Mouse (Mus musculus) liver, embryonic 12.5 days (tissue): Measurements from ENCODE around the gene Gpc5. TPM values are rescaled to one million over a fixed set of nuclear protein-coding genes. Genes with fewer than 3 reads are reported as not detected.

Experiments
- ATAC-seq: fragments of 200-750 bp; cut with Nextera tagmentation; 2 replicates; pipeline ENCODE4 v1.8.0; 2017; ENCODE audit warnings: moderate number of reproducible peaks, mild to moderate bottlenecking, moderate library complexity
- H3K27ac ChIP-seq: fragments of 300-500 bp; sonication (generic); 2 replicates; pipeline ENCODE4 v1.5.1; 2016; ENCODE audit warnings: mild to moderate bottlenecking
- H3K27me3 ChIP-seq: fragments of 300-500 bp; sonication (generic); replicated peaks from 2 replicates; pipeline ENCODE4 v1.6.1; 2016; ENCODE audit warnings: mild to moderate bottlenecking, moderate library complexity
- H3K36me3 ChIP-seq: fragments of 300-500 bp; sonication (generic); 2 replicates; pipeline ENCODE4 v1.6.1; 2016; ENCODE audit warnings: mild to moderate bottlenecking, moderate library complexity
- H3K4me1 ChIP-seq: fragments of 300-500 bp; sonication (generic); 2 replicates; pipeline ENCODE4 v1.6.1; 2016
- H3K4me2 ChIP-seq: fragments of 300-500 bp; sonication (generic); 2 replicates; pipeline ENCODE4 v1.6.1; 2016; ENCODE audit warnings: mild to moderate bottlenecking, moderate library complexity
- H3K4me3 ChIP-seq: fragments of 300-500 bp; sonication (generic); 2 replicates; pipeline ENCODE4 v1.5.1; 2016; ENCODE audit warnings: mild to moderate bottlenecking, moderate library complexity
- H3K9ac ChIP-seq: fragments of 300-500 bp; sonication (generic); 2 replicates; pipeline ENCODE4 v1.6.1; 2016; ENCODE audit warnings: mild to moderate bottlenecking, moderate library complexity
- H3K9me3 ChIP-seq: fragments of 300-500 bp; sonication (generic); replicated peaks from 2 replicates; pipeline ENCODE4 v1.6.1; 2016; ENCODE audit warnings: mild to moderate bottlenecking, moderate library complexity
- WGBS: fragments of 180-500 bp; shearing (Covaris S2); methylation state at CpG from one replicate; pipeline ENCODE4 v1.1.7; 2016; ENCODE audit not compliant: insufficient replicate concordance; 5-methylcytosine and 5-hydroxymethylcytosine counted together
- polyA plus RNA-seq: library from polyadenylated mRNA; unstranded; fragments of >200 nt; fragmentation: Nextera tagmentation; extraction: Ambion mirVana; gene quantifications from 2 replicates; pipeline ENCODE4 v1.2.1, GENCODE M21; 2016

Gpc5 gene
- polyA plus RNA-seq, 1 experiment from 2014 or later, result not detected

DNA sequence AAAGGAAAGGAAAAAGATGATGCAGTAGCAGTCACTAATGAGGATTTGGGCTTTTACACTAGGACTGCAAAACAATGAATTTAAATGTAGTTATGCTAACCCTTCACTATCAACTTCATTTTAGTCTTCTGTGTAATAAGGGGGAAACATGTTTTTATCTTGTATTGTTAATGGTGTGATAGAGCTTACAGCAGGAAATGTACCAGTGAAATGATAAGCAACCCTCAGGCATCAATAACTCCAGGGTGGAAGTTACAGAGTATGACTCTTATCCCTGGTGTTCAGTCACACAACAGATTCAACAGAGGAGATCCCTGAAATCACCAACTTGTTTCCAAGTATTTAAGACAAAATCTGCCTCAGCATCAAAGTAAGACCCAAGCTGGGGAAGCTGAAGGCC, 1120.0 kb downstream of the Gpc5 start:
- Histone ChIP-seq H3K9ac (no peak overlapping the region), H3K4me1 (no peaks in the 10 kb centered on the region), H3K4me3 (no peak overlapping the region), H3K27me3 (no peaks in the 10 kb centered on the region), H3K27ac (no peak overlapping the region), H3K9me3 (no peaks in the 10 kb centered on the region), H3K4me2 (no peak overlapping the region), H3K36me3 (no peaks in the 10 kb centered on the region)
- ATAC-seq, result no peak

- Histone ChIP-seq H3K27me3 (no peaks in the 10 kb centered on the region), H3K4me2 (no peak overlapping the region), H3K4me3 (no peak overlapping the region), H3K9ac (no peak overlapping the region), H3K9me3 (no peaks in the 10 kb centered on the region), H3K27ac (no peak overlapping the region), H3K4me1 (no peaks in the 10 kb centered on the region), H3K36me3 (no peaks in the 10 kb centered on the region)
- 90% methylated on average over 1 of the region's 1 CpGs for WGBS
- no peak for ATAC-seq
These were observed 1166.1 kb downstream of the Gpc5 start for GRCm38 (mm10) chr14:116258126-116258525.

DNA sequence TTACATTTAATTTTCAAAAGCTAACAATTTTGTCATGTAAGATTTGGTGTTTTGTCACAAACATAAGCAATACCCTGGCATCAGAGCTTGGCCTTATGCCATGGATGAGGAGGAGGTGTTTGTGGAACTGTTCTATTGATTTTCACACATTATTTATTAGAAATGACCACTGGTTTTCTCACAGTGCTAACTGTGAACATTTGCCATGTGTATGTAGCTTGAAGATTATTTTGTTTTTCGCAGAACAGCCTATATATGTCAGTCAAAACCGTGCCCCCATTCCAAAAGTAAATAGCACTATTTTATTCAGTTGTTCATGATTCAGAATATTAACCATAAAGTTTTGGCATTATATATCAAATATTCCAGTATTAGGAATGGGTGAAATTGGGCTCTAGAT, 1216.5 kb downstream of the Gpc5 start:
- ATAC-seq, result no peak
- 61% methylated on average over 2 of the region's 2 CpGs for WGBS
- no peak overlapping the region for H3K4me2 ChIP-seq
- H3K4me1 ChIP-seq, result no peaks in the 10 kb centered on the region
- no peak overlapping the region for H3K27ac ChIP-seq
- H3K4me3 ChIP-seq, result no peak overlapping the region
- H3K9me3 ChIP-seq, result no peaks in the 10 kb centered on the region
- no peak overlapping the region for H3K9ac ChIP-seq
- no peaks in the 10 kb centered on the region for H3K27me3 ChIP-seq
- no peaks in the 10 kb centered on the region for H3K36me3 ChIP-seq

DNA sequence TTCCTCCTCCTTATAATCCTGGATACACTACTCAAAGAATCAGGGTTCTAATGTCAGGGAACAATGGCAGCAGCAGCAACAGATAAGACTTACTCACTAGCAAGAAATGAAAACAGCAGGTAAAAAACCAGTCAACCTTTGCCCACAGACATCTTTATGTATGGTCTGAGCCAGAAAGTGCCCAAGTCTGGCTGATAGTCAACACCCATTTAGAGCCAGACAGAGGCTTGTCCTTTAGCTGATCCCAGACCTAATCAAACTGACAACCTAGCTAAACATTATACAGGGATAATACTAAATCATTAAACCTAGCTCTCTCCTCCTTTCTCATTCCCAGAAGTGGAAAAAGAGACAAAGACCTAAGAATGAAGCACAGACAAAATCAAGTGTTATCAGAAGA, 1225.5 kb downstream of the Gpc5 start:
- no peak for ATAC-seq

DNA sequence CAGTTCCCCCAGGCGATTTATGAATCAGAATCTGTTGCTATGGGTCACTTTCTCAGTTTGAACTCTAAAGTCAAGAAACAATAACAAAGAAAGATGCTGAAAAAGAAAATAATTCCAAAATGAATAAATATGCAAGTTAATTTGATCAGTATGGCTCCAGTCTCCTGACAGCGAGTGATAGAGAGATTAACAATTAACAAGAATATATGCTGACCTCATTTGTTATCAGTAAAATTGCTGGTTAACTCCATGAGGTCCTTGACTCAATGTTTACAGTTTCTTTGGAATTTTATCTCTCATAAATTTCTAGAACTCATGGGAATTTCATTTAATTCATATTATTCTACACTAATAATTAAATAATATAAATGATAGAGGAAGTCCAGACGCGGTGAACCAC, 1244.2 kb downstream of the Gpc5 start:
- H3K27ac ChIP-seq, result no peak overlapping the region
- no peaks in the 10 kb centered on the region for H3K27me3 ChIP-seq
- no peaks in the 10 kb centered on the region for H3K36me3 ChIP-seq
- H3K9me3 ChIP-seq, result no peaks in the 10 kb centered on the region
- no peak overlapping the region for H3K9ac ChIP-seq
- no peaks in the 10 kb centered on the region for H3K4me1 ChIP-seq
- WGBS, result 76% methylated on average over 4 of the region's 4 CpGs
- H3K4me2 ChIP-seq, result no peak overlapping the region
- no peak overlapping the region for H3K4me3 ChIP-seq
- ATAC-seq, result no peak

More for the DNA sequence above, 1225.5 kb downstream of the Gpc5 start:
- H3K9ac ChIP-seq, result no peak overlapping the region
- no peaks in the 10 kb centered on the region for H3K4me1 ChIP-seq
- H3K9me3 ChIP-seq, result no peaks in the 10 kb centered on the region
- H3K4me3 ChIP-seq, result no peak overlapping the region
- no peaks in the 10 kb centered on the region for H3K27me3 ChIP-seq
- no peaks in the 10 kb centered on the region for H3K36me3 ChIP-seq
- H3K27ac ChIP-seq, result no peak overlapping the region
- H3K4me2 ChIP-seq, result no peak overlapping the region

GRCm38 (mm10) chr14:116338395-116338794, 1246.4 kb downstream of the Gpc5 start:
- Histone ChIP-seq H3K36me3 (no peaks in the 10 kb centered on the region), H3K4me1 (no peaks in the 10 kb centered on the region), H3K27me3 (no peaks in the 10 kb centered on the region), H3K4me3 (no peak overlapping the region), H3K27ac (no peak overlapping the region), H3K9ac (no peak overlapping the region), H3K9me3 (no peaks in the 10 kb centered on the region), H3K4me2 (no peak overlapping the region)
- ATAC-seq, result no peak
- WGBS, result 62% methylated on average over 3 of the region's 3 CpGs

GRCm38 (mm10) chr14:116348560-116348959, 1256.5 kb downstream of the Gpc5 start:
- H3K4me1 ChIP-seq, result no peaks in the 10 kb centered on the region
- ATAC-seq, result no peak
- WGBS, result 61% methylated on average over 3 of the region's 3 CpGs
- H3K36me3 ChIP-seq, result no peaks in the 10 kb centered on the region
- no peak overlapping the region for H3K9ac ChIP-seq
- no peak overlapping the region for H3K4me2 ChIP-seq
- no peaks in the 10 kb centered on the region for H3K27me3 ChIP-seq
- H3K9me3 ChIP-seq, result no peaks in the 10 kb centered on the region
- H3K27ac ChIP-seq, result no peak overlapping the region
- H3K4me3 ChIP-seq, result no peak overlapping the region

GRCm38 (mm10) chr14:116384602-116385001, 1292.6 kb downstream of the Gpc5 start:
- H3K36me3 ChIP-seq, result no peaks in the 10 kb centered on the region
- 81% methylated on average over 2 of the region's 2 CpGs for WGBS
- H3K4me3 ChIP-seq, result no peak overlapping the region
- no peaks in the 10 kb centered on the region for H3K27me3 ChIP-seq
- H3K9me3 ChIP-seq, result no peaks in the 10 kb centered on the region
- H3K27ac ChIP-seq, result no peak overlapping the region
- no peak overlapping the region for H3K9ac ChIP-seq
- no peak for ATAC-seq
- no peaks in the 10 kb centered on the region for H3K4me1 ChIP-seq
- no peak overlapping the region for H3K4me2 ChIP-seq

- H3K4me1 ChIP-seq, result no peaks in the 10 kb centered on the region
- H3K9ac ChIP-seq, result no peak overlapping the region
- no peaks in the 10 kb centered on the region for H3K27me3 ChIP-seq
- no peak for ATAC-seq
- 65% methylated on average over 3 of the region's 3 CpGs for WGBS
- no peak overlapping the region for H3K4me3 ChIP-seq
- no peak overlapping the region for H3K4me2 ChIP-seq
- no peaks in the 10 kb centered on the region for H3K9me3 ChIP-seq
- no peak overlapping the region for H3K27ac ChIP-seq
- H3K36me3 ChIP-seq, result no peaks in the 10 kb centered on the region
These were observed 1323.5 kb downstream of the Gpc5 start for GRCm38 (mm10) chr14:116415511-116415910.

- no peak overlapping the region for H3K27ac ChIP-seq
- H3K9ac ChIP-seq, result no peak overlapping the region
- 35% methylated on average over 4 of the region's 4 CpGs for WGBS
- ATAC-seq, result no peak
- H3K4me2 ChIP-seq, result no peak overlapping the region
- H3K9me3 ChIP-seq, result no peaks in the 10 kb centered on the region
- H3K27me3 ChIP-seq, result no peaks in the 10 kb centered on the region
- no peaks in the 10 kb centered on the region for H3K36me3 ChIP-seq
- H3K4me3 ChIP-seq, result no peak overlapping the region
- H3K4me1 ChIP-seq, result no peaks in the 10 kb centered on the region
These were observed 1356.2 kb downstream of the Gpc5 start for GRCm38 (mm10) chr14:116448219-116448618.

DNA sequence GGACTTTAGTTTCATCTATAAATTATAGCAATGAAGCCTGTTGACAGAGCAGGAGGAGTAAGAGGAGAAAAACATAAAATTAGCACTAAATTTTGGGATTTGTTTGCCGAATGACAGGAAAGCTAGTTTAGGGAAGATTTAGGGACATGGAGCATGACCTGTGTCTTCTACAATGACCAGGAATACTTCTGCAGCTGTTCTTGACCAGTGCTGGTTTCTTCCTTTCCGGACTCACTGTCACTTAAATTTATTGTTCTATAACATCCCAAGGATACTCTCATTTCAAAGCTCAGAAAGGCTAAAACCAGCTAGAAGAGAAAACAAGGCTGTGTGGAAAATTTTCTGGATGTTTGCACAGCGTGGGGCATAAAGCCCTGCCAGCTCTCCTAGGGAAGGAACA, 1361.3 kb downstream of the Gpc5 start:
- no peak overlapping the region for H3K27ac ChIP-seq
- 52% methylated on average over 3 of the region's 3 CpGs for WGBS
- H3K9me3 ChIP-seq, result no peaks in the 10 kb centered on the region
- no peak overlapping the region for H3K4me2 ChIP-seq
- no peaks in the 10 kb centered on the region for H3K4me1 ChIP-seq
- no peaks in the 10 kb centered on the region for H3K36me3 ChIP-seq
- no peaks in the 10 kb centered on the region for H3K27me3 ChIP-seq
- no peak overlapping the region for H3K4me3 ChIP-seq
- ATAC-seq, result no peak
- no peak overlapping the region for H3K9ac ChIP-seq

GRCm38 (mm10) chr14:116456211-116456610, 1364.2 kb downstream of the Gpc5 start:
- Histone ChIP-seq H3K27me3 (no peaks in the 10 kb centered on the region), H3K36me3 (no peaks in the 10 kb centered on the region), H3K27ac (no peak overlapping the region), H3K4me1 (no peaks in the 10 kb centered on the region), H3K9me3 (no peaks in the 10 kb centered on the region), H3K4me2 (no peak overlapping the region), H3K4me3 (no peak overlapping the region), H3K9ac (no peak overlapping the region)
- ATAC-seq, result no peak
- 68% methylated on average over 4 of the region's 4 CpGs for WGBS

GRCm38 (mm10) chr14:116473378-116474179, 1381.6 kb downstream of the Gpc5 start:
- no peak for ATAC-seq
- H3K9me3 ChIP-seq, result no peaks in the 10 kb centered on the region
- H3K9ac ChIP-seq, result no peak overlapping the region
- no peaks in the 10 kb centered on the region for H3K36me3 ChIP-seq
- H3K4me2 ChIP-seq, result no peak overlapping the region
- WGBS, result 70% methylated on average over 8 of the region's 8 CpGs
- H3K4me1 ChIP-seq, result no peaks in the 10 kb centered on the region
- no peak overlapping the region for H3K4me3 ChIP-seq
- no peak overlapping the region for H3K27ac ChIP-seq
- no peaks in the 10 kb centered on the region for H3K27me3 ChIP-seq
